Mouse (Mus musculus) cortical plate, adult 2 months (tissue): ENCODE measurements at regions not wholly inside any gene's neighbourhood (a gene's known extent, or its start where the extent isn't known, plus 50 kb on each side); places are given as distances from the start of the nearest gene placed in this dataset.

Experiments
- CTCF ChIP-seq: fragments of 200-500 bp; IDR thresholded peaks from 2 replicates; pipeline ENCODE4 v1.5.1; 2011; ENCODE audit warnings: mild to moderate bottlenecking, control low read depth, low read length; ENCODE audit not compliant: insufficient read depth; ENCODE audit errors: extremely low read depth
- POLR2A ChIP-seq: fragments of 200-500 bp; IDR thresholded peaks from 2 replicates; pipeline ENCODE4 v1.6.1; 2011; ENCODE audit warnings: mild to moderate bottlenecking, low read length, control low read depth; ENCODE audit not compliant: insufficient read depth; ENCODE audit errors: extremely low read depth

DNA sequence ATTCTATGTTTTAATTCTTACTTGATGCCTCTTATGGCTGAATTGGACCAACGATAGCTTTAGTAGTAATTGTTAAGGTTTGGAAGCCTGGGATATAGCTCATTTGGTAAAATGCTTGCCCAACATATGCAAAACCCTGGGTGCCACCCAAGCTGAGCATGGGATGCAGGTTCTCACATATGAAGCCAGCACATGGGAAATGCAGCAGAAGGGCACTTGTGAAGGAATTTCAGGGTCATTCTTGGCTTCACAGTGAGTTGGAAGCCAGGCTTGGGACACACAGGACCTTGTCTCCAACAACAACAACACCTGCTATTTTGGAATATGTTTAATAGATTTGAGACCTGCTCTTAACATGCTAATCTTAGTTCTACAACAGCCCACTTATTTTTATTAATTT, 67.6 kb upstream of the Oxgr1 start:
- TF ChIP-seq POLR2A (no peak), CTCF (no peak)
